Mouse (Mus musculus): Measurements from ENCODE around the gene Grasp. TPM values are rescaled to one million over a fixed set of nuclear protein-coding genes. Genes with fewer than 3 reads are reported as not detected.
A peak's percentile ranks its signal among the peaks of the same experiment; 100 is the strongest.

Grasp gene
- total and polyA plus RNA-seq, 3 experiments: 4.1 to 6.3 TPM; not detected in 1

GRCm38 (mm10) chr15:101233641-101234275 is 9.8 kb downstream of the Grasp start (continued):
- TF ChIP-seq NRF1 (IDR thresholded peaks at IDR 0.05; ENCODE audit: insufficient read depth, low read depth, low read length, poor library complexity, severe bottlenecking): no peak
- TF ChIP-seq SIN3A (IDR thresholded peaks at IDR 0.05; ENCODE audit: low read length): no peak
- TF ChIP-seq MYB (IDR thresholded peaks at IDR 0.05; ENCODE audit: low read depth, low read length): no peak
- TF ChIP-seq GATA1 (IDR thresholded peaks at IDR 0.05; ENCODE audit: low read depth, low read length): no peak
- no peak for TF ChIP-seq GABPA (IDR thresholded peaks at IDR 0.05; ENCODE audit: low read depth, low read length)
- no peak for TF ChIP-seq TAL1 (IDR thresholded peaks at IDR 0.05; ENCODE audit: low read length)
- no peak for TF ChIP-seq CHD1 (IDR thresholded peaks at IDR 0.05; ENCODE audit: low read depth, low read length)
- TF ChIP-seq ZMIZ1 (IDR thresholded peaks at IDR 0.05; ENCODE audit: low read depth, low read length): no peak
- TF ChIP-seq USF1 (IDR thresholded peaks at IDR 0.05; ENCODE audit: low read depth, low read length): peak; percentile 34; the same call in 1 of the 2 replicates
- no peak for TF ChIP-seq POLR2A (IDR thresholded peaks at IDR 0.05; ENCODE audit: control insufficient read depth in 1 of 2, insufficient read depth in 1 of 2, low read depth in 1 of 2, low read length in 2 of 2, poor library complexity in 1 of 2)
- no peak for TF ChIP-seq POLR2AphosphoS5 (IDR thresholded peaks at IDR 0.05; ENCODE audit: borderline replicate concordance, low read depth, low read length)
- no peak for TF ChIP-seq ELF1 (IDR thresholded peaks at IDR 0.05; ENCODE audit: low read depth, low read length)
- no peak for TF ChIP-seq JUND (IDR thresholded peaks at IDR 0.05; ENCODE audit: low read depth, low read length)
- no peak for TF ChIP-seq ZC3H11A (IDR thresholded peaks at IDR 0.05; ENCODE audit: low read depth, low read length)

GRCm38 (mm10) chr15:101234611-101235341 is 10.8 kb downstream of the Grasp start:
- H3K27ac ChIP-seq (ENCODE audit: control insufficient read depth, low read depth, low read length): no peak overlapping the region
- no peaks in the 10 kb centered on the region; a peak in 1 of 4 replicates for H3K36me3 ChIP-seq (ENCODE audit: control insufficient read depth in 1 of 2, insufficient read depth in 2 of 2, low read length in 2 of 2)
- H3K9ac ChIP-seq (ENCODE audit: control insufficient read depth, low read depth, low read length, poor library complexity, severe bottlenecking): no peak overlapping the region
- H3K27me3 ChIP-seq (ENCODE audit: control insufficient read depth in 1 of 2, insufficient read depth in 2 of 2, low read length in 2 of 2): no peaks in the 10 kb centered on the region
- H3K4me1 ChIP-seq (ENCODE audit: control insufficient read depth in 1 of 2, insufficient read depth in 2 of 2, low read length in 2 of 2): no peaks in the 10 kb centered on the region
- no peak for DNase-seq (ENCODE audit: low read depth, low spot score)
- H3K4me3 ChIP-seq (ENCODE audit: control insufficient read depth in 1 of 2, insufficient read depth in 1 of 2, low read depth in 2 of 2, low read length in 2 of 2): no peak overlapping the region
- H3K9me3 ChIP-seq (replicated peaks; ENCODE audit: insufficient read depth, low read length): no peaks in the 10 kb centered on the region
- no peaks in the 10 kb centered on the region for H3K79me2 ChIP-seq (ENCODE audit: control insufficient read depth, insufficient read depth, low read length, poor library complexity)
- 0 out of 4 replicates have a peak, but pooled peaks of 1 of the 2 experiments have one; percentile 18 for TF ChIP-seq EP300 (IDR thresholded peaks at IDR 0.05; ENCODE audit: low read depth in 1 of 2, low read length in 2 of 2)
- TF ChIP-seq UBTF (IDR thresholded peaks at IDR 0.05; ENCODE audit: borderline replicate concordance, insufficient read depth, low read depth, low read length): no peak

- Histone ChIP-seq H3K4me1 (ENCODE audit: control insufficient read depth in 1 of 2, insufficient read depth in 2 of 2, low read length in 2 of 2) (no peaks in the 10 kb centered on the region), H3K9me3 (replicated peaks; ENCODE audit: insufficient read depth, low read length) (no peaks in the 10 kb centered on the region), H3K4me3 (ENCODE audit: control insufficient read depth in 1 of 2, insufficient read depth in 1 of 2, low read depth in 2 of 2, low read length in 2 of 2) (no peak overlapping the region), H3K79me2 (ENCODE audit: control insufficient read depth, insufficient read depth, low read length, poor library complexity) (no peaks in the 10 kb centered on the region), H3K27me3 (ENCODE audit: control insufficient read depth in 1 of 2, insufficient read depth in 2 of 2, low read length in 2 of 2) (no peaks in the 10 kb centered on the region), H3K36me3 (ENCODE audit: control insufficient read depth in 1 of 2, insufficient read depth in 2 of 2, low read length in 2 of 2) (no peaks in the 10 kb centered on the region; a peak in 1 of 4 replicates), H3K9ac (ENCODE audit: control insufficient read depth, low read depth, low read length, poor library complexity, severe bottlenecking) (no peak overlapping the region), H3K27ac (ENCODE audit: control insufficient read depth, low read depth, low read length) (no peak overlapping the region)
- TF ChIP-seq POLR2AphosphoS5 (IDR thresholded peaks at IDR 0.05; ENCODE audit: borderline replicate concordance, low read depth, low read length): no peak
- no peak for TF ChIP-seq HCFC1 (IDR thresholded peaks at IDR 0.05; ENCODE audit: low read depth, low read length)
- no peak; the same call in 1 of the 2 replicates for TF ChIP-seq USF1 (IDR thresholded peaks at IDR 0.05; ENCODE audit: low read depth, low read length)
- no peak for TF ChIP-seq GATA1 (IDR thresholded peaks at IDR 0.05; ENCODE audit: low read depth, low read length)
- no peak for TF ChIP-seq USF2 (IDR thresholded peaks at IDR 0.05; ENCODE audit: borderline replicate concordance in 1 of 2, insufficient read depth in 1 of 2, low read depth in 1 of 2, low read length in 2 of 2)
- TF ChIP-seq ZNF384 (IDR thresholded peaks at IDR 0.05; ENCODE audit: low read depth, low read length): no peak
- TF ChIP-seq ETS1 (IDR thresholded peaks at IDR 0.05; ENCODE audit: low read depth, low read length): no peak
- no peak for TF ChIP-seq TBP (IDR thresholded peaks at IDR 0.05; ENCODE audit: low read depth, low read length)
- TF ChIP-seq MAFK (IDR thresholded peaks at IDR 0.05; ENCODE audit: borderline replicate concordance, low read depth, low read length): no peak
- no peak for TF ChIP-seq TAL1 (IDR thresholded peaks at IDR 0.05; ENCODE audit: low read length)
- no peak for TF ChIP-seq POLR2A (IDR thresholded peaks at IDR 0.05; ENCODE audit: control insufficient read depth in 1 of 2, insufficient read depth in 1 of 2, low read depth in 1 of 2, low read length in 2 of 2, poor library complexity in 1 of 2)
- no peak for DNase-seq (ENCODE audit: low read depth, low spot score)
Measured at GRCm38 (mm10) chr15:101235342-101235698, 11.3 kb downstream of the Grasp start.
